Mouse (Mus musculus) layer of hippocampus, adult 11-12 months (tissue): ENCODE data around the gene Polr3h.

Experiments
- DNase-seq: peaks from one replicate; pipeline ENCODE4 v3.0.0; 2022; ENCODE audit warnings: low spot score

The Polr3h gene

DNA sequence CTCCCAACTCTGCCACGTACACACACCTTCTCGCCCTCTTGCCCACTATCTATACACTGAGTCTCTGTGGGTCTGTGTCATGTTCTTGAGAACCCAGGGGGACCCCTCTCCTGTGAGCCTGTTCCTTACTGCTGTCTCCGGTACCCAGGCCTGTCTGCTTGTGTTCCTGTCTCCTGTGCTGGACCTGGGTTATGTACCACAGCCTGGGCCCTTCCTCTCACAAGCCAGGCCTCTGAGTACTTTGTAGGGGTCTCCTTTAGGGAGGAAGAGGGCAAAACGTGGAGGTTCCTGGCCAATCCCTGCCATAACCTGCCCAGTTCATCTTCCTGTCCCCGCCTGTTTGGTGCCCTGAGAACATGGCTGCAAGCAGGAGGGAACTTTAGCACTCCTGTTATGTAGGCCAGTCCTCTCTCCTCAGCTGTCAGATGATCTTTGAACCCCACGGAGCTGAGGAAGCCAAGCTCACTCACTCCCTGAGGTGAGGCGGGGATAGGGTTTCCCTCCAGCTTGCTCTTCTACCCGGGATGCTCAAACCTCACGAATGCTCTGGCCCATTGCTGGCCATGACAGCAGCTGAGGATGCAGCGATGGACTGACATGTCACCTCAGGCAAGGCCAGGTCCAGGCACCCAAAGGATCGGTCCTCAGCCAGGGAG, 23.6 kb upstream of the Polr3h start:
- no peak for DNase-seq

DNA sequence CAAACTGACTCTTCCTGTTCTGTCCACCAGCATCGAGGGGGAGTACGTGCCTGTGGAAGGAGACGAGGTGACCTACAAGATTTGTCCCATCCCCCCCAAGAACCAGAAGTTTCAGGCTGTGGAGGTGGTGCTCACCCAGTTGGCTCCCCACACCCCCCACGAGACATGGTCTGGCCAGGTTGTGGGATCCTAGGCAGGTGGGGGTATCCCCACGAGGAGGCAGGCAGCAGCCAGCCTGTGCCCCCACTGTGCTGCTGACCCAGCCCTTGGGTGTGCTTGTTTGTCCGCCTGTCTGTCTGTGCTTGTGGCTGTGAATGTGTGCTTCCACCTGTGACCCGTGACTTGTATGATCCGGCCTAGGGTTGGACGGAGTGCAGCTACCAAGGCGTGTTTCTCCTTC, 23.0 kb upstream of the Polr3h start:
- no peak for DNase-seq

DNA sequence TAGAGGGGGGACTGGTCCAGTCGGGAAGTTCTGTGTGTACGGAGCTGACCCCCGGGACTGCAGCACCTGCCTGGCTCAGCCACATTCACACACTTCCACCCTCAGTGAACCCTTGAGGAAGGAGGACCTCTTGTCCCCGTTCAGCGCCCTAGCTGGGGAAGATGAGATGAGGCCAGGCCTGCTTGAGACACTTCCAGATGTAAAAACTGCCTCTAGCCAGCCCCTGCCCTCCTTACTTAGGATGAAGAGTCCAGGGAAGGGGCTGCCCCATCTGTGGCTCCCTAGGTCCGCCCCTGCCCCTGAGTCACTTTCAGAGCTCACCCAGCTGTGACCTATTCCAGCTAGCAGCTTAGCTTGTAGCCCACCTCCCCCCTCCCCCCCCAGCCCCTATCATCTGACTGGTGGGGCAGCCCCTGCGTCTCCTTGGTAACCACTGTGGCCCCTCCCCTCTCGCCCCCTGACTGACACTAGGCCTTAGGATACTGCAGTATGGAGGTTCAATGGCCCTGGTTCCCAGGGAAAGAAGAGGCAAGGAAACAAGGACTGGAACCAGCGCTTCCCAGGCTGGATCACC, 17.2 kb upstream of the Polr3h start:
- DNase-seq: no peak

DNA sequence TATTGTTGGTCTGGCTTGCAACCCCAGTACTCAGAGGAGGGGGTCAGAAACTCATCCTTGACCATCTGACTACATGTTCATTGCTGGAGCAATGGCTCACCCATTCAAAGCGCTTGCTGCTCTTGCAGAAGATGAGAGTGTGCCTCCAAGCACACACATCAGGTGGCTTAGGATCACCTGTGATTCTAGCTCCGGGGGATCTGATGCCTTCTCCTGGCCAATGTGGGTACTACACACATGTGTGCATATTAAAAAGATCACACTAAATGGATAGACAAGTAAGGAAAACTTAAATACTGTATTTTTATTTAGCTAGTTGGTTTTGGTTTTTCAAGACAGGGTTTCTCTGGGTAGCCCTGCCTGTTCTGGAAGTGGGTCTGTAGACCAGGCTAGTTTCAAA, 15.0 kb upstream of the Polr3h start:
- DNase-seq: no peak

DNA sequence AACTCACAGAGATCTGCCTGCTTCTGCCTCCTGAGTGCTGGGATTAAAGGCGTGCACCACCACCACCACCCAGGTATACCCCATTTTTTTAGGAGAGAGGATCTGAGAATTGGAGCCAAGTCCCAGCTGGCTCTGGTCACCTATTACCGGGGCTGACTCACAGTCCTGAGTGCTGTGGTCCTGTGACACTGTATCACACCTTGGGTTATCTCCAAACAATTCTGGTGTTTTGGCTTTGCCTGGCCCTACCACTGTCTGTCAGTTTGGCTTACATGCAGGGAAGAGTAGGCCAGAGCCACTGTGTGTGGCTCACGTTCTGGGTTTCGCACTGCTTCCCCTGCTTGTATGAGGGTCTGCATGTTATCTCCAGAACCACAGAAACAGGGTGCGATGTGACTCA, 14.2 kb upstream of the Polr3h start:
- no peak for DNase-seq

DNA sequence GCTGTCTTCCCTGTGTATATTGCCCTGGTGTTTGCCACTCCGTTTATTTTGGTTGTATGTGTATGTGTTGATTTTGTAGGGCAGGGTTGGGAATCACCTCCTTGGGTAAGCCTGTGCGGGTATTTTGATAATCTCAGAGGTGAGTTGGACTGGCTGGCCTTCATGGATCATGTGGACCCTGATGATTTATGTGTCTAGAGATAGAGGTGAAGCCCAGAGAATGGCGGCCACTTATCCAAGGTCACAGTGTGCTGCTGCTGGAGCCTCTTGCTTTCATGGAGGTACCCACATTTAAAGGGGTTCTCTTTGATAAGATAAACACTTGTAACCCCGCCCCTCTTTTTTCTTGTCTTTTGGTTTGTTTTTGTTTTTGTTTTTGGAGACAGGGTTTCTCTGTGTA, 13.7 kb upstream of the Polr3h start:
- no peak for DNase-seq

DNA sequence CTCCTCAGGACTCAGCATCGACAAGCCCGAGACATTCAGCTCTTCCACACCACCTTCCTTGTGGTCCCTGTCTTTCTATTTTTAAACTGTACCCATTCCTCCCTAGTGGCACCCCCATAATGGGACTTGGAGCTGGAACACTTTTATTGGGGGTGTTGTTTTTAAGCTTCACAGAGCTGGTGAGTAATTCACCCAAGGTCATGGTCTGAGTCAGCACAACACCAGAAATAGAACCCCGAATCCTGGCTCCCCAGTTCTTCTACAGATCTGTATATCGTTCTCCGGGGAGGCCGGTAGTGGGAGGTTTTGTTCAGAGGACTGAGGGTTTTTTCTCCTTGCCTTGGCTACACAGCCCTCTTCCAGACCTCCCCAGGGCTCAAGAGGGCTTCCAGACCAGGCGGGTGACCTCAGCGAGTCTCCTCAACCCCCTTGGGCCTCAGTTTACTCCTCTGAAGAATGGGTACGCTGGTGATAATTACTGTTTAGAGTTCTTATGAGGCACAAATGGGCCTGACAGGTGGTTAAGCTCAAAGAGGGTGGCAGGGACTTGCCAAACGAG, 13.2 kb upstream of the Polr3h start:
- DNase-seq: no peak

DNA sequence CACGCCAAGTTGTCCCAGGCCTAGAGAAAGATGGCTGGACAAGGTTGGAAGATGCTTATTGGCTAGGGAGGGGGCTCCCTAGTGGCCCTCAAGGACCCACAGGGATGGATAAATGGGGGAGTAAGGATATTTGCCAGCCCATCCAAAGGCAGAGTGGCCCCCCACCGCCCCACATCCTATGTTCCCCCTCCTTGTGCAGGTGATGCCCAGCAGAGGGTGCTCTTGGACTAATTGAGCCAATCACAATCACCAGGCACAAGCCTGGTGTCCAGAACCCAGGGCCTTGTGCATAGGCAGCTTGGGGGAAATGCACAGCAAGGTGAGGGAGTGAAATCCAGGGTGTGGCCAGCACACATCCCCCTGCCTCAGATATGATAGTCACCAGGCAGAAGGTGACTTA, 12.2 kb upstream of the Polr3h start:
- no peak for DNase-seq

DNA sequence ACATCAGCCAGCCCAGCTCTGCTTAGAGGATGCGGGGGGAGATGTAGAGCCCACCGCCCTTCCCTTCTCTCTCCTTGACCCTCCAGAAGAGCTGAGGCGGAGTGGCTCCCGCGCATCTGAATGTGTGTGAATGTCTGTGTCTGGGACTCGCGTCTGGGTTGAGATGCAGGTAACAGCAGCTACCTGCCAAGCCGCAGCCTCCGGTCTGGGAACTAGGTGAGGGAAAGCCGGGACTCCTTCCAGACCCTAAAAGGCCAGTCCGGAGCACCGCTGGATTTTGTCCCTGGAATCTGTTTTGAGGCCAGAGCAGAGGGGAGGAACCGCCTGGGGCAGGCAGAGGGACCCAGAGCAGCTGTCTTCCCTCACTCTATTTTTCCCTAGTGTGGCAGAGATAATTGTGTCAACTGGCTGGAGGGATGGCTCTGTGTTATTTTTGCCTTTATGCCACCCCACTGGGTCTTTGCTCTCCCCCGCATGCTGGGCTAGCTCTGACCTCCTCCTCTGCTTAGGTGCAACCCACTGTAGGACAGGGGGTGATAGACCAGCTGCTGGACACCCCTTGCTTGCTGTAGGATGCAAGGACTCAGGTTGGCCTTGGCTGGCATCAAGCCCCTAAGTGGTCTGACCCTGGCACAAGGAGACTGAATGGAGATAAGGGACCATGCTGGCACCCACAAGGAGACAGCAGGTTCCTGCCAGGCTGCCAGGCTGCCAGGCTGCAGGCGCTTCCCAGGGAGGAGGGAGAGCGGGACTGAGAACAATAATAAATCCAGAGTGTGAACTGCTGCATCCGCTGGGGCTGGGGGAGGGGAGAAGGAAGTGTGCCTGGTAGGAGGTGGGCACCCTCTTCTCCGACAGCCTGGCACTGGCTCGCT, 11.3 kb upstream of the Polr3h start:
- peak; percentile 56 for DNase-seq

DNA sequence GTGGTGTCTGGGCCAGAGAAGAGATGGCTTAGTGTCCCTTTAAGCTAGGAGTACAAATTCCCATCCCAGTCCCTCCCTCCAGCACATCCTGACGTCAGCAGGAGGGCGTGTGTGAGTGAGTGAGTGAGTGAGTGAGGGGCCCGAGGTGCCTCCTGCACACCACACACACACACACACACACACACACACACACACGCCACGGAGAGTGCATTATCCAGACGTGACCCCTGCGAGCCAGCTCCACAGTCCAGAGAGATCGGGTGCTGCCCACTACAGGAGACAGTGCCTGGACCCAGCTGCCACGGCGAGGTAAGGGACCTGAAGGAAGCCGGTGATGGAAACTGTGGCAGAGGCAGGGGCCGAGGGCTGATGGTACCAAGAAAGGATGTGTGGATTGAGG, 10.6 kb upstream of the Polr3h start, which contains the start of gene Csdc2:
Csdc2 (plus strand) TSS at position 81 of the 400 bp plus-strand sequence.
- DNase-seq: peak; percentile 62

DNA sequence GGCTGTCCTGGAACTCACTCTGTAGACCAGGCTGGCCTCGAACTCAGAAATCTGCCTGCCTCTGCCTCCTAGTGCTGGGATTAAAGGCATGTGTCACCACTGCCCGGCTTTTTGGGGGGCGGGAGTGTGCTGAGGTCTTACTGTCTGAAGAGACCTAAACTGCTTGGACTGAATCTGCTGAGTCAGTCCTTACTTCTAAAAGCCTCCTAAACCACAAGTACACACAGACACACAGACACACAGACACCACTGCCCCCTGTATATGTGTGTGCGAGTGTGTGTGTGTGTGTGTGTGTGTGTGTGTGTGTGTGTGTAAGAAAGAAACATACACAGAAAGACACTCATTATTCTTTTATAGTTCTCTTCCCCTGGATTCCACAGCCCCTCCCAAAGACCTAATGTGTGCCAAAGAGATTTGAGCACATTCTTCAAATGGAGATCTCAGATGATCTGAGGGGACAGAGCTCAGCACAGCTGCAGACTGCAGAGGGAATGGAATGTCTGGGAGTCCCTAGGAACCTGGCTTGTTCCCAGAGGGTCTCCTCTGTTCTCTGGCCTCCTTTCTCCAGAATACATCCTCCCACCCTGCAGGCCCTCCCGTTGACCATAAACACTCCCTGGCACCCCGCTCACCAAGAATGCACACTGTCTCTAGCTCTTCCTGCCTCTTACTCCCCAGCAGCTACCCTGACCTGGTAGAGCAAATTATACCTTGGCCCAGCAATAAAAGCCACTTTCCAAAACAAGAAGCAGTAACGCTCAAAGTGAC, 10.0 kb upstream of the Polr3h start:
- no peak for DNase-seq

DNA sequence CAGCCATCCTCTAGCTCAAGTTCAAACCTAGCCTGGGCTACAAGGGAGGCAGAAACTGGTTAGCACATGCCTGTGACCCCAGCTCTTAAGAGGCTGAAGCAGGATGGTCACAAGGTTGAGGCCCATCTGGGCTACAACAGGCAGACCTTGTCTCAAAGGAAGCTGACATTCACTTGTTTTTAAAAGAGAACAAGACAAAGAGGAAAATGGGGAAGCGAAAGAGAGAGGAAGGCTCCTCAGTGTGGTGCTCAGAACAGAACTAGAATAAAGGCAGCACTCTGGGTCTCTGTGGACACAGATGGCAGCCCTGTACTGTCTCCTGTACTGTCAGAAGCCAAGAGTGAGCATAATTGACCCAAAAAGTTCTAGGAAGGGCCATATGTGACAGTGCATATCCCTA, 7.9 kb upstream of the Polr3h start:
- no peak for DNase-seq

DNA sequence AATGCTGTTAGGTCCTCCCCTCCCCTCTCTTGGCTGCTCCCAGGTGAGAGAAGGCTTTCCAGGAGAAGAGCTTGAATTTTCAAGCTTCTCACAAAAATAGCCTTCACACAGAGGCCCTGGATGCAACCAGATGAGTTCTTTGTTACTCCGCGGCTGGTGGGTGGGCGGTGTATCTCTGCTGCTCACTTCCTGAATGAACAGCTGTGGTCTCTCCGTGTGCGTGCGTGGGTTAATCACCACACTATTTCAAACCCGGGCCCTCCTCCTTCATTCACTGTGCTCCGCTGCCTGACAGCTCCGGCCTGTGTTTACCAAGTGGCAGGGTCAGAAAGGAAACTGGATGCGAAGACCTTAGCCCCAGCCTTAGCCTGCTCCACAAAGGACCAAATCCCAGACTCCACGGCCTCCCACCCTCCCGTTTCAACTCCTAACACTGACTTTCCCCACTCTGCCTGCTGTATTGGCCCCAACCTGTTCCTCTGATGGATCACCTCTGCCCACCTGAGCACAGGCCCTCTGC, 7.0 kb upstream of the Polr3h start:
- DNase-seq: peak; percentile 70

DNA sequence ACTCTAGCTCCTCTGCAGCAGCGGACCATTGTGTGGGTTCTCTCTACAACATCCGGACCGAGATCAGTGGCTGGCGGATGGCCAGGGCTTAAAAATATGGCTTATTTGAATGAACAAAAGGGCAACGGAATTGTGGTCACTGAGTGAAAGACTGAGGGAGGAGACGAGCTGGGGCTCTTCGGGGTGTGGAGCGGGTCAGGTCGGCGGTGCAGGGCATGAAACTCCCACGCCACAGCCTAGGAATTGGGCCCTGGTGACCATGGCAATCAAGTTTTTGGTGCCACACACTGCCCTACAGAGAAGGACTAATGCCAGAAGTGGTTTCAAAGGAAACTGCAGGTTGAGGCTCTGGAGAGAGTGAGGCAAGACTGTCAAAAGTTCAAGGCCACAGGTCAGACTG, 2.2 kb upstream of the Polr3h start:
- DNase-seq: peak; percentile 64

DNA sequence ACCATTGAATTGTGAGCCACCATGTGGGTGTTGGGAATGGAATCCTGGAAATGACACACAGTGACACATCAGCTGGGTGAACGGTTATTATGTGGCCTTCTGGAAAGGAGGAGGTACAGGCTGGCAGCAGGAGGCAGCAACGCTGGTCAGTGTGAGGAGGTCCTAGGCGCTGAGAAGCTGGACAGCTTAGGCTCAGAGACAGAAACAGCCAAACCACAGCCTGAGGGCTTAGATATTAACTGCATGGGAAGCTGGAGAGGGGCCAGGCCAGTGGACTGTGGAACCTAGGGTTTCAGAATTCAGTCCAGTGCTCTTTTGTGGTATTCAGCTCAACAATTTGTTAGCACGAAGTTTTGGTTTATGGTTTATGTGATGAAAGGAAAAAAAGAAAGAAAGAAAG, 1.7 kb upstream of the Polr3h start:
- no peak for DNase-seq

DNA sequence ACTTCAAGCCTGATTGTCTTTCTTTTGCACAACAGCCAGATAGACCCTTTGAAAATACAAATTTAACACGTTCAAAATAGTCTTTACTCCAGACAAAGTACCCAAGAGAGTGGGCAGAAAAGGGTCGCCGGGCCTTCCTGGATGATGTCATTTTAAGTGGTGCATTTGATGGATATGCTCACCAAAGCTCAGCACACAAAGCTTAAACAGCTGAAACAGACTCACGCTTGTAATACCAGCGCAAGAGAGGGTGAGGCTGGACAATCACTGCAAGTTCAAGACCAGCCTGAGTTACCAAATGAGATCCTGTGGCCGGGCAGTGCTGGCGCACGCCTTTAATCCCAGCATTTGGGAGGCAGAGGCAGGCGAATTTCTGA, 394 bp upstream of the Polr3h start:
- DNase-seq: no peak

DNA sequence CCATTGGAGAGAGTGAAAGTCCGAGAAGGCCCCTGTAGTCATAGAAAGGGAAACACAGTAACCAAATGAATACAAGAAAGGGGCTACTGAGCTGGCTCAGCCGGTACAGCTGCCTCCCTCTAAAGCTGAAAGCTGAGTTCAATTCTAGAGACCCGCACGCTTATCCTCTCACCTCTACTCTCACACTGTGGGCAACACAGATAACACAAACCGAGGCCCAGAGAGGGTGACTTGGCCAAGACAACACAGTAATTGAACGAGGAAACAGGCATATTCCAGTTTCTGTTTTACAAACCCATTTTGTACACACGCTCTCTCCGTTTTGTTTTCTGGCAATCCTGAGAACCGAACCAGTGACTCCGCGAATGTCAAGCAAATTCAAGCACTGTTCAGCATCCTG, 1.1 kb downstream of the Polr3h start:
- no peak for DNase-seq

DNA sequence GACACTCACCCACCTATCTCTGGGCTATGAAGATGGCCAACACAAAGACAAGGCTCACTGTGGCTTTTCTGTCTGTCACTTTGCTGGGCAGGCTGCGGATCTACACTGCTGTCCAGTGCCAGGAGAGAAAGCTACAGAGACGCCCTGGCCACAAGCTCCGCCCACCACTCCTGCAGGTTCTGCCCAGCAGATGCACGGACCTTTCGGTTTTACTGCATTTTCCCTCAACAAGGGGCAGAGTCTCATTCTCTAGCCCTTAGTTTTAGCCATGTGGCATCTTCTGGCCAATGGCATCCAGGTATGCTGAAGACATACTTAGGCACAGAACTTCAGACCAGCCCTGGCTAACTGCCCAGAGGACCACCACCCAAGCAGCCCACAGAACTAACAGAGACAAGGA, 4.8 kb downstream of the Polr3h start:
- DNase-seq: no peak

DNA sequence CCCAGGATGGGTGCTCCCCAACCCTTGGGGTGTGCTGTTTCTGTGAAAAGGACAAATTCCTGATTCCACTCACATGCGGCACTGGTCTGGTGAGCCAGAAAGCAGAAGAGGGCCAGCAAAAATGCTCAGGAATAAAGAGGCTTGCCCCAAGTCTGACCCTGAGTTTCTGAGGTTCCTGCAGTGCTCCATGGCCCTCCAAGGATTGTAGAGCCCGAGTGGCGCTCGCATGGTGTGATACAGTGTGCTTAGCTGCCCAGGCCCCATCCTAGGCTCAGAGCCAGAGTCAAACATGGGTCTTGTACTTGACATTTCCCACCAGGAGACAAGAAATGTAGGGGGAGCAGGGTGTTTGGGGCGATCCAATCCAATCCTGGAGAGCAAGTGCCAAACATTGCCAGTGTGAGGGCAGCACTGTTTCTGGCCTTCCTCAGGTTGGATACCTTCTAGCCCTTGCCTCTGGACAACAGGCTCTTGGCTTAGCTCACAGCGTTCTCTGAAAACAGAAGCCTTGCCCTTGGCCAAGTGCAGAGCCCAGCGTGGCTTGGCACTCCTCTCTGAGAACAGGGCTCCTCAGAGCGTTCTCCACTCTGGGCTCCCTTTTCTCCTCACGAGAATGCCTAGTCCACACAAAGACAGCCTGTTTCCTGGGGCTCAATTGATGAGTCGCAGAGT, 5.4 kb downstream of the Polr3h start:
- DNase-seq: peak; percentile 54

DNA sequence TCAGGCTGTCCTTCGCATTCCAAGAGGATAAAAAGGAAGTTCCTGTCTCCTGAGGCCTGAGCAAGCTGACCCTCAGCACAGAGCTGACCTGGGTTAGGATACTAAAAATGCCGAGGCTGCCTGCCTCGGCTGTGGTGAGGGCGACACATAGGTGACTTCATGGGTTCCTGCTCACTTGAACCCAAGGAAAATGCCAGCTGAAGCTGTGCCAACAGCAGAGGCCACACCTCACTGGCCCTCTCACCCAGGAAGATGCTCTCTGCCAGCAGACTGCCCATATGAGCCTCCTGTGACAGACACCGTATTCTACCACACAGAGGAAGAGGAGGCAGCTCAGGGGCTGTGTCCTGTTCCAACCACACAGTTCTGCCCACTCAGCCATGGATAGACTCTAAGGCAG, 7.0 kb downstream of the Polr3h start:
- DNase-seq: no peak
